Comparison of ENCODE assay signal across 8 mouse cellular contexts in the genomic region with DNA sequence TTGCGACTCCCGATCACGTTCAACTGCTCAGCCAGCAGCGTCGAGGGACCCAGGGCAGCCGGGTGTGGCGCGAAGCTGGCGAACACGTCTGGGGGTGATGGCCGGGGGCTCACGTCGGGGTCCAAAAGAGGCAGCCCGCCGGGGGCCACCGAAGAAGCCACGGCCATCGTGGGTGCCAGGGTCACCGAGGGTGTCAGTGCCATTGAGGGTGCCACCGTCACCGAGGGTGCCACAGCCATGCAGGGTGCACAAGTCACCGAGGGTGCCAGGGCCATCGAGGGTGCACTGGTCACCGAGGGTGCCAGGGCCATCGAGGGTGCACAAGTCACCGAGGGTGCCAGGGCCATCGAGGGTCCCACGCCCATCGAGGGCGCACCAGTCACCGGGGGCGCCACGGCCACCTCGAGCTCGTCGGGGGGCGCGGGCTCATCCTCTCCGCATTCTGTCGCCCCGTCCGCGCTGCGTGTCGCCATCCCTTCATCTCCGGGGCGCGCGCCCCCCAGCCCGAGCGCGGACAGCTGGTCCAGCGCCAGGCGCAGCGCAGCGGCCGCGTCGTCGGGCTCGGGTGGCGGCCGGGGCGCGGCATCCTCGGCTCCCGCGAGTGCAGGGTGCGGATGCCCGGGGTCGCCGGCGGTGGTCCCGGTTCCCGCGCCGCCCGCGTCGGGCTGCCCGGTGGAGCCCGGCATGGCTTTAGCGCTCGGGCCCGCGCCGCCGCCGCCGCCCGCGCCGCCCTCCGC. TPM values are rescaled to one million over a fixed set of nuclear protein-coding genes. Genes with fewer than 3 reads are reported as not detected.
DNase-seq lines count a peak whose midpoint lies in the region; ATAC-seq and TF ChIP-seq lines count a peak whose summit lies in the region.

No protein-coding gene starts in this region.

- peak overlapping the region; percentile 93 for H3K4me3 ChIP-seq in C2C12 (ENCODE audit: insufficient read depth, poor library complexity, severe bottlenecking)
- peak overlapping the region; percentile 99 for H3K4me3 ChIP-seq in embryonic facial prominence, embryonic 11.5 days (ENCODE audit: low read depth, low read length)
- H3K4me3 ChIP-seq in intestine, embryonic 14.5 days (ENCODE audit: low read depth, low read length), result peak overlapping the region; percentile 81
- H3K4me3 ChIP-seq in midbrain, embryonic 15.5 days, result peak overlapping the region; percentile 95

- no peaks in the 10 kb centered on the region for H3K27me3 ChIP-seq in C2C12 (ENCODE audit: control insufficient read depth, insufficient read depth, insufficient read length)
- no peaks in the 10 kb centered on the region for H3K27me3 ChIP-seq in embryonic facial prominence, embryonic 11.5 days (ENCODE audit: control insufficient read depth, insufficient read depth, low read length)
- no peaks in the 10 kb centered on the region for H3K27me3 ChIP-seq in intestine, embryonic 14.5 days (replicated peaks; ENCODE audit: control insufficient read depth, insufficient read depth, low read length)
- no peaks in the 10 kb centered on the region for H3K27me3 ChIP-seq in midbrain, embryonic 15.5 days (replicated peaks)

- H3K79me3 ChIP-seq in C2C12 (ENCODE audit: low read depth), result peaks cover 45% of the 10 kb centered on the region

- no peak for TF ChIP-seq CTCF in C2C12 (IDR thresholded peaks at IDR 0.05; ENCODE audit: control insufficient read depth, insufficient read depth, insufficient read length)

- peak overlapping the region; percentile 76 for H3ac ChIP-seq in C2C12 (ENCODE audit: control insufficient read depth, insufficient read length, low read depth)

- peak overlapping the region; percentile 97 for H3K9ac ChIP-seq in embryonic facial prominence, embryonic 11.5 days (replicated peaks; ENCODE audit: low read length)
- peak overlapping the region; percentile 65 for H3K9ac ChIP-seq in intestine, embryonic 14.5 days (ENCODE audit: low read length)
- H3K9ac ChIP-seq in midbrain, embryonic 15.5 days, result peak overlapping the region; percentile 99

- H3K4me1 ChIP-seq in embryonic facial prominence, embryonic 11.5 days (ENCODE audit: control insufficient read depth, insufficient read depth, low read length), result peaks cover 18% of the 10 kb centered on the region
- H3K4me1 ChIP-seq in intestine, embryonic 14.5 days (replicated peaks; ENCODE audit: control insufficient read depth, insufficient read depth, low read length), result peaks cover 31% of the 10 kb centered on the region
- peaks cover 37% of the 10 kb centered on the region for H3K4me1 ChIP-seq in midbrain, embryonic 15.5 days

- WGBS in embryonic facial prominence, embryonic 11.5 days, result 0% methylated on average over 66 of the region's 94 CpGs
- under 1% methylated on average over 89 of the region's 94 CpGs for WGBS in intestine, embryonic 14.5 days
- WGBS in midbrain, embryonic 15.5 days, result 0% methylated on average over 46 of the region's 94 CpGs

- intact Hi-C loops in left cerebral cortex, postnatal 25 days (cut with DNase I), result no loop called here

- no peak for ATAC-seq in embryonic facial prominence, embryonic 11.5 days (replicated peaks; ENCODE audit: insufficient number of reproducible peaks, low FRiP score, low TSS enrichment, low read depth)
- ATAC-seq in intestine, embryonic 14.5 days (replicated peaks; ENCODE audit: low FRiP score, low TSS enrichment, low read depth), result peak; percentile 8; the same call in 1 of the 2 replicates
- no peak for ATAC-seq in midbrain, embryonic 15.5 days (replicated peaks)

- H3K79me2 ChIP-seq in C2C12 (ENCODE audit: control insufficient read depth, insufficient read depth), result peaks cover 55% of the 10 kb centered on the region

- H3K27ac ChIP-seq in embryonic facial prominence, embryonic 11.5 days (replicated peaks; ENCODE audit: low read depth, low read length), result peak overlapping the region; percentile 78
- peak overlapping the region; percentile 80 for H3K27ac ChIP-seq in intestine, embryonic 14.5 days (ENCODE audit: low read depth)
- H3K27ac ChIP-seq in midbrain, embryonic 15.5 days, result peak overlapping the region; percentile 96

- H3K36me3 ChIP-seq in C2C12 (ENCODE audit: control insufficient read depth, insufficient read depth), result peaks cover 52% of the 10 kb centered on the region
- peaks cover 11% of the 10 kb centered on the region for H3K36me3 ChIP-seq in embryonic facial prominence, embryonic 11.5 days (replicated peaks; ENCODE audit: control insufficient read depth, insufficient read depth, low read depth, low read length)
- peaks cover 35% of the 10 kb centered on the region for H3K36me3 ChIP-seq in intestine, embryonic 14.5 days (ENCODE audit: control insufficient read depth, insufficient read depth, low read length)
- H3K36me3 ChIP-seq in midbrain, embryonic 15.5 days (replicated peaks), result peaks cover 17% of the 10 kb centered on the region

- DNase-seq in gastrocnemius, postnatal 10 days, result peak; percentile 46
- DNase-seq in gastrocnemius, adult 18-20 months (ENCODE audit: low spot score), result no peak
- DNase-seq in embryonic facial prominence, embryonic 11.5 days (ENCODE audit: low spot score), result peak; percentile 26
- DNase-seq in intestine, embryonic 14.5 days (ENCODE audit: low spot score), result no peak
- DNase-seq in left cerebral cortex, postnatal 25 days (ENCODE audit: low spot score in 2 of 2), result no peak
- no peak for DNase-seq in layer of hippocampus, adult 9-10 months (ENCODE audit: low spot score)

- peak overlapping the region; percentile 93 for H3K4me2 ChIP-seq in embryonic facial prominence, embryonic 11.5 days (ENCODE audit: low read depth, low read length)
- peak overlapping the region; percentile 74 for H3K4me2 ChIP-seq in intestine, embryonic 14.5 days (ENCODE audit: low read length)
- peak overlapping the region; percentile 69 for H3K4me2 ChIP-seq in midbrain, embryonic 15.5 days

- H3K9me3 ChIP-seq in embryonic facial prominence, embryonic 11.5 days (replicated peaks; ENCODE audit: control insufficient read depth, low read length), result no peaks in the 10 kb centered on the region
- no peaks in the 10 kb centered on the region for H3K9me3 ChIP-seq in intestine, embryonic 14.5 days (ENCODE audit: control insufficient read depth, low read length)
- no peaks in the 10 kb centered on the region for H3K9me3 ChIP-seq in midbrain, embryonic 15.5 days

TF ChIP-seq in C2C12, 6 proteins besides CTCF, POLR2A, EP300 and RAD21:
- TF ChIP-seq MAX (IDR thresholded peaks at IDR 0.05), result no peak
- TF ChIP-seq MYOD1 (IDR thresholded peaks at IDR 0.05; ENCODE audit: control insufficient read depth, insufficient read length, low read depth), result no peak
- TF ChIP-seq MYOG (IDR thresholded peaks at IDR 0.05; ENCODE audit: control insufficient read depth, extremely low read depth, insufficient read length), result no peak
- TF ChIP-seq USF1 (IDR thresholded peaks at IDR 0.05; ENCODE audit: low read depth), result no peak
- TF ChIP-seq FOSL1 (IDR thresholded peaks at IDR 0.05; ENCODE audit: insufficient read depth, low read length, poor library complexity, severe bottlenecking), result no peak
- no peak for TF ChIP-seq CEBPB (IDR thresholded peaks at IDR 0.05; ENCODE audit: low read depth)

RNA-seq across cellular contexts. Expression of a gene that starts 0.6 kb away (rescaled TPM):
- total RNA-seq in gastrocnemius, postnatal 10 days (2021), result 10 to 100 TPM in 1 of 2 experiments, 1 to 10 TPM in 1; 8.9 to 12.2 TPM
- 1 to 10 TPM; 4.0 to 4.6 TPM for total RNA-seq in gastrocnemius, adult 18-20 months (2021)
- 37.4 TPM for polyA plus RNA-seq in C2C12 (2012; fragmentation: generic; extraction: Trizol)
- polyA plus RNA-seq in embryonic facial prominence, embryonic 11.5 days (2014; fragmentation: Nextera tagmentation; extraction: Ambion mirVana), result 10.3 and 12.9 TPM in 2 replicates
- 5.3 and 6.7 TPM in 2 replicates for polyA plus RNA-seq in intestine, embryonic 14.5 days (2014; fragmentation: Nextera tagmentation; extraction: Ambion mirVana)
- 18.3 and 18.8 TPM in 2 replicates for polyA plus RNA-seq in midbrain, embryonic 15.5 days (2015; fragmentation: Nextera tagmentation; extraction: Ambion mirVana)
- 10 to 100 TPM; 17.7 to 22.2 TPM for total RNA-seq in left cerebral cortex, postnatal 25 days (2021)

RNA-seq across cellular contexts. Expression of a gene that starts 12.4 kb away (rescaled TPM):
- 100 to 1,000 TPM; 107 to 120 TPM for total RNA-seq in gastrocnemius, postnatal 10 days (2021)
- 100 to 1,000 TPM; 108 to 127 TPM for total RNA-seq in gastrocnemius, adult 18-20 months (2021)
- 326 TPM for polyA plus RNA-seq in C2C12 (2012; fragmentation: generic; extraction: Trizol)
- polyA plus RNA-seq in embryonic facial prominence, embryonic 11.5 days (2014; fragmentation: Nextera tagmentation; extraction: Ambion mirVana), result 241 and 259 TPM in 2 replicates
- 203 and 206 TPM in 2 replicates for polyA plus RNA-seq in intestine, embryonic 14.5 days (2014; fragmentation: Nextera tagmentation; extraction: Ambion mirVana)
- polyA plus RNA-seq in midbrain, embryonic 15.5 days (2015; fragmentation: Nextera tagmentation; extraction: Ambion mirVana), result 227 and 250 TPM in 2 replicates
- total RNA-seq in left cerebral cortex, postnatal 25 days (2021), result 100 to 1,000 TPM; 134 to 138 TPM

RNA-seq across cellular contexts. Expression of a gene that starts 19.7 kb away (rescaled TPM):
- 100 to 1,000 TPM; 725 to 806 TPM for total RNA-seq in gastrocnemius, postnatal 10 days (2021)
- 100 to 1,000 TPM; 831 to 847 TPM for total RNA-seq in gastrocnemius, adult 18-20 months (2021)
- 1,025 TPM for polyA plus RNA-seq in C2C12 (2012; fragmentation: generic; extraction: Trizol)
- 377 and 460 TPM in 2 replicates for polyA plus RNA-seq in embryonic facial prominence, embryonic 11.5 days (2014; fragmentation: Nextera tagmentation; extraction: Ambion mirVana)
- polyA plus RNA-seq in intestine, embryonic 14.5 days (2014; fragmentation: Nextera tagmentation; extraction: Ambion mirVana), result 941 and 1,108 TPM in 2 replicates
- 581 and 629 TPM in 2 replicates for polyA plus RNA-seq in midbrain, embryonic 15.5 days (2015; fragmentation: Nextera tagmentation; extraction: Ambion mirVana)
- 100 to 1,000 TPM; 482 to 488 TPM for total RNA-seq in left cerebral cortex, postnatal 25 days (2021)

RNA-seq across cellular contexts. Expression of a gene that starts 30.6 kb away (rescaled TPM):
- not detected for total RNA-seq in gastrocnemius, postnatal 10 days (2021)
- under 1 TPM; 0.09 to 0.11 TPM for total RNA-seq in gastrocnemius, adult 18-20 months (2021)
- polyA plus RNA-seq in C2C12 (2012; fragmentation: generic; extraction: Trizol), result not detected
- polyA plus RNA-seq in embryonic facial prominence, embryonic 11.5 days (2014; fragmentation: Nextera tagmentation; extraction: Ambion mirVana), result 0.26 and 0.52 TPM in 2 replicates
- 0.22 and 0.32 TPM in 2 replicates for polyA plus RNA-seq in intestine, embryonic 14.5 days (2014; fragmentation: Nextera tagmentation; extraction: Ambion mirVana)
- polyA plus RNA-seq in midbrain, embryonic 15.5 days (2015; fragmentation: Nextera tagmentation; extraction: Ambion mirVana), result 6.2 TPM in 2 replicates
- 10 to 100 TPM; 22.6 to 24.9 TPM for total RNA-seq in left cerebral cortex, postnatal 25 days (2021)

RNA-seq across cellular contexts. Expression of a gene that starts 38.7 kb away (rescaled TPM):
- total RNA-seq in gastrocnemius, postnatal 10 days (2021), result 10 to 100 TPM; 15.2 to 20.4 TPM
- total RNA-seq in gastrocnemius, adult 18-20 months (2021), result 10 to 100 TPM; 32.5 to 37.0 TPM
- polyA plus RNA-seq in C2C12 (2012; fragmentation: generic; extraction: Trizol), result 18.3 TPM
- 0.14 and 0.88 TPM in 2 replicates for polyA plus RNA-seq in embryonic facial prominence, embryonic 11.5 days (2014; fragmentation: Nextera tagmentation; extraction: Ambion mirVana)
- polyA plus RNA-seq in intestine, embryonic 14.5 days (2014; fragmentation: Nextera tagmentation; extraction: Ambion mirVana), result 8.1 and 8.7 TPM in 2 replicates
- 0.67 and 0.79 TPM in 2 replicates for polyA plus RNA-seq in midbrain, embryonic 15.5 days (2015; fragmentation: Nextera tagmentation; extraction: Ambion mirVana)
- 1 to 10 TPM; 5.1 to 7.4 TPM for total RNA-seq in left cerebral cortex, postnatal 25 days (2021)

Comparison
In these comparisons a context has a peak if more than half of its experiments do, and no peak if none do; other contexts are left out.
1. DNase-seq: peak in gastrocnemius, postnatal 10 days (single experiment) and embryonic facial prominence, embryonic 11.5 days (single experiment); none in gastrocnemius, adult 18-20 months (single experiment), intestine, embryonic 14.5 days (single experiment), left cerebral cortex, postnatal 25 days (0 of 2) and layer of hippocampus, adult 9-10 months (single experiment).
2. Peak in every context shown above with its lines, with median percentiles within 50 percentile points of each other: H3K4me3 ChIP-seq, H3K27ac ChIP-seq, H3K4me2 ChIP-seq and H3K9ac ChIP-seq.